Mouse (Mus musculus) urinary bladder, adult 18-20 months (tissue): ENCODE data around the gene Chn1.

Experiments
- DNase-seq, 2 experiments: peaks; one replicate each; pipeline ENCODE4 v3.0.0; 2022; ENCODE audit warnings: low spot score in 2 of 2, mixed read lengths in 2 of 2

Gene Chn1

DNA sequence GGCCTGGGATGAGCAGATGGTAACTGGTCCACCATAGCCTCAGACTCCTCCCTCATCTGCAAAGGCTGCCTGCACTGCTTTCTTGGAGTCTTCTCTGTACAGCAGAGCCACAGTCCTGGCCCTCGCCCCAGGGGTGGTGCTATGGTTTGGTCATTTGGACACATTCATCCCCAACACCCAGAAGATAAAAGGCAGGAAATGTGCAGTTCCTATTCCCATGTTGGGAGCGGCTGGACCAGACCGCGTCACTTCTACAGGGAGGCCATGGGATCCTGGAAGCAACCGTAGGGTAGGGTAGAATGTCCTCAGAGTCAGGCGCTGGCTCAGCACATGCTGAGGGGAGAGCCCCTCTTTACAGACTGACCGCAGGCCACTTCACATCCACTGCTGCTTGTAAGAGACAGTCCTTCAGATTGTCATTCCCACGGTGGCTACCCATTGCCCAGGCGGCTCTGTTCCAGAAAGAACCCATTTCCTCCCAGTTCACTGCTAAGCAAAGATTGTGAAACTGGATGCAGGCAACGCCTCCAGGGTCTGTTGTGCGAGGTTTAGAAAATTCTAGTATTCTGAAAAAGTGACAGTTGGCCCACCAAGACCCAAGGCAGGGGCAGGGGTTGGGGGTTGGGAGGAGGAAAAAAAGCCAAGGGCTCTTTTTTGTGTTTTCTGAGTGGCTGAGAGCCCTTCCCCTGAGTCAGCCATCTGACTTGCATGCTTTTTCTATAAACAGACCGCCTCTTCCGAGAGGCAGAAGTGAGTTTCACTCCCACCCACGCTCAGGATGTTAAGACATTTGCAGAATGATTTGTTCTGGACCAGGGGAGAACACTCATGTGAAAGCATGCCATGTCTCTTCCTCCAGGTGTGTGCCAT is 182.7 kb downstream of the Chn1 start:
- peak in 1 of 2 experiments; percentile 74 for DNase-seq

DNA sequence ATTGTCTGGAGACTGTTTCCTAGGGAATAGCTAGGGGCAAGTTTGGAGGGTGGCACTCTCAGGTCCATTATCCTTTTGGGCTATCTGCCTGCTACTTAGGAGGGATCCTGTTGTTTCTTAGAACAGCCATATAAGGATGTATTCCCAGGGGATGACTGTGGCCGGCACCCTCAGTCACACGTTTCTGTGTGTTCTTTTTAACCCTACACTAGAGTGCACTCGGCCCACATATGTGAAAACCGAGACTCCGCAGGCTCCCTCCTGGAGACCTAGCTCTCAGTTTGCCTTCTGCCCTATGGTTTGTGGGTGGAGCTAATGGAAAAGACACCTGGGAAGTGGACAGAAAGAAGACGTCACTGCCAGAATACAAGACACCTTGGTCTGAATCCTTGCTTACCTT is 183.9 kb downstream of the Chn1 start:
- no peak for DNase-seq

DNA sequence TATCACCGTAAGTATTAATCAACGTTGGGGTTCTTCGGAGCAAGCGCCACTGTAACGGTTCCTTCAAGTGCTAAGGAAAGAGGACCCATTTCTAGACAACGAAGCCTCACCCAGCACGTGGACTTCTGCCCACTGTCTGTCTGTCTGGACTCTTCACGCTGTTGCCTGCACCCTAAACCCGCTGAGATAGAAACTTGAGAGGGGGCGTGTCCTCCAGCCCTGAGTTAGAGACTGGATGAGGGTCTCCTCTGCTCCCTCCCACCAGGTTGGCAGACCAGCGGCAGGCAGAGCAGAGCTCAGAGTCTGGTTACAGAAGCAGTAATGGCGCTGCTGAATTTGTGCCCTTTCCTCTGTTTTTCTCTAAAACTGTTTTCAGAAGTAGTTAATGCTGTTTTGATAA is 185.0 kb downstream of the Chn1 start:
- DNase-seq = no peak

GRCm38 (mm10) chr2:73588951-73589350 is 186.2 kb downstream of the Chn1 start:
- DNase-seq = no peak

DNA sequence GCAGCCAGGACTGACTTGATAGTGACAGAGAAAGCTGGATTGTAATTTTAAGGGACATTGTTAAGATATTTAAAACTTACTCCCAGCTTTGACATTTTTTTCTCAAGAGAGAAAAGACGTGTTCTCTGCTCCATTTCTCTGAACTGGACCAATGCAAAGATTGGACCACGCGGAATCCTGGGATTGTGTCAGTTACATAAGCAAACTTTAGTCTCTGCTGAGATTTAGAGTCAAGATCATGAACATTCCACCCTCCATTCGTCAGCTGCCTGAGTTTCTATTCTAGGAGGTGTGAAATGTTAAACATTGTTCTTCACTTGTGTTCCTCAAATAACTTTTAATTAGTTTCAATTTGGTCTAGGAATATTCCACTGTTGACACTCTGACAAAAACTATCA is 188.0 kb downstream of the Chn1 start:
- no peak for DNase-seq

DNA sequence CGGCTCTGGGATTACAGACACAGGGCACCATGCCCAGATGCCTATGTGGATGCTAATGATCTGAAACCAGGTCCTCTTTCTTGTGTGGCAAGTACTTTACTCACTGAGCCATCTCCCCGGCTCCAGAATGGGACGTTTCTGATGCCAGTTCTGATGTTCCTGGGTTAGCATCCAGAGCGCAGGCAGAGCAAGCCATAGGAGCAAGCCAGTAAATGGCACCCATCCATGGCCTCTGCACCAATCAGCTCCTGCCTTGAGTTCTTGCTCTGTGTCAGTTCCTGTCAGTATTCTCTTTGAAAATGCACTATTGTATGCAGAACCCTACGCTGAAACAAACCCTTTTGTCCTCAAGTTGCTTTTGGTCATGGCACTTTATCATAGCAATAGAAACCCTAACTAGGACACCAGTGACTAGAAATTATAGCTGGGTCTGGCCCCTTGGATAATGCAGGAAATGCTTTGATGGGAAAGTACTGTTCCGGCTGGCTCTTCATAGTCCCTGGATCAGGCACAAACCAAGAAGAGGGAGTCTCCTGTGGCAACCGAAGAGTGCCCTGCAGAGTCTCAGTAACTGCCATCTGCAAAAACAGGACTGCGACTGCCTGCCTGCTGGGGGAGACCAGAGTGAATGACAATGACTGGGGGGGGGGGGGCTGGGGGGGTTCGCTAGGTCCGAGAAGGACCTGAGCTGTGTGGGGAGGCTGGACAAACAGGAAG is 188.6 kb downstream of the Chn1 start:
- no peak for DNase-seq

DNA sequence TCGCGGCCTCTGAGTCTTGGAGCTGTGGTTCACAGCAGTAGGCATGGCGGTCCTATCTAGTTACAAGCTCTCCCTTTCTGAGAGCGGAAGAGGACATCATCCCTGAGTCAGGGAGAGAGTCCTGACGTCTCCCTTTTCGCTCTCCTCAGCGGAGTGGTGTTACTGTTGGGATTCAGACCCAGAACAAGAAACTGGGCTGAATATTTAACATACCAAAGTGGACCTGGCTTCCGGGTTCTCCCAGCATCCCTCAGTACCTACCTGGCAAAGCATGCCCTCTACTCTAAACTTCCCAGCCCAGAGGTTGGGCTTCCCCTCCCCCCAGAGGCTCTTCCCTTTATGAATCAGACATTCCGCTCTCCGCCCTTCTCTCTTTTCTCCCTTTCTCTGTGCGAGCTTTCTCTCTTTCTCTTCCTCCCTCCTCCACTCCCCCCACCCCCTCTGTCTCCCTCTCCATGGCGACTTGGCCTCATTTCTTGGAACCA is 189.8 kb downstream of the Chn1 start:
- peak in 1 of 2 experiments; percentile 40 for DNase-seq

DNA sequence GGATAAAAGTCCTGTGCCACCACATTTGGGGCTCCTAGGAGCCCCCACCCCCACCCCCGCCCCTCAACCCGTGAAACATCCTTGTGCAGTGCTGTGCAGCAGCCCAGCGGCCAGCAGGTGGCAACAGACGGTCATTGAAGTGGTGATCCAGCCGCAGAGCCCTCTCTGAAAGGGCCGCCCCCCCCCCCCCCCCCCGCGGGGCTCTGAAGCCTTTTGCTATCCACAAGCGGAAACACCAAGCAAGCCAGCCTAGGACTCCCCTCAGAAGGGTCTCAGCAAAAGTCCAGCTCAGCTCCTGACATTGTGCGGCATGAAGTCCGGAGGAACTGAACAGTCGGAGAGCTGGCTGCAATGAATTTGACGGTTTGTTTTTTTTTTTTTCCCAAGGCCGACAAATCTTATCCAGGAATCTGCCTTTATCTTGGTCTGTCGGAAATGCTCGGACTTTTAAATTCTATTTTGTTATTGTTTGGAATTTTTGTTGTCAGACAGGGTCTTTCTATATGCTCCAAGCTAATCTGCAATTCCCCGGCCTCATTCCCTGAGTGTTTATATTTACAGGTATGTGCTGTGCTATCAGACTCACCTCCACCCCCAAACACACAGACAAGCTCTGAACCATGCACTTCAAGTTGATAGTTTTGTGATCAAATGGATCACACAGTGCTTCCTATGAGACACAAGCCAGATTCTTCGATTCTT is 190.3 kb downstream of the Chn1 start:
- peak; percentile 52 to 57 for DNase-seq

DNA sequence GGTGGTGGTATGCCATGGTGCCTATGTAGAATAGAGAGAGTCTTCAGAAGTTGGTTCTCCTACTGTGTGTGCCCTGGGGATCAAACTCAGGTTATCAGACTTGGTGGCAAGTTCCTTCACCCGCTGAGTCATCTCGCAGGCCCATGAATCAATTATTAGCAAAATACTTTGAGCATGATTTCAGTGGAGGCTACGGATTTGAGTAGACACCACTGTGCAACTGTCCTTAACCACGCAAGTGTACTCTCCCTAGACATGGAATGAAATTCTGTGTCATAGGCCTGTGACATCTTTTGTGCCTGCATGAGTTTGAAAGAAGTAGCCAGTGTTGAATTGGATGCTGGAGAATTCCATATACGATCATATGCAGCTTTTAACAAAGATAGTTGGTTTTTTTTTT is 194.4 kb downstream of the Chn1 start:
- DNase-seq = no peak

GRCm38 (mm10) chr2:73580166-73580565 is 195.0 kb downstream of the Chn1 start, which contains the start of gene Chrna1:
Gene Chrna1 (minus strand): TSS chr2:73580338.
- DNase-seq = no peak

DNA sequence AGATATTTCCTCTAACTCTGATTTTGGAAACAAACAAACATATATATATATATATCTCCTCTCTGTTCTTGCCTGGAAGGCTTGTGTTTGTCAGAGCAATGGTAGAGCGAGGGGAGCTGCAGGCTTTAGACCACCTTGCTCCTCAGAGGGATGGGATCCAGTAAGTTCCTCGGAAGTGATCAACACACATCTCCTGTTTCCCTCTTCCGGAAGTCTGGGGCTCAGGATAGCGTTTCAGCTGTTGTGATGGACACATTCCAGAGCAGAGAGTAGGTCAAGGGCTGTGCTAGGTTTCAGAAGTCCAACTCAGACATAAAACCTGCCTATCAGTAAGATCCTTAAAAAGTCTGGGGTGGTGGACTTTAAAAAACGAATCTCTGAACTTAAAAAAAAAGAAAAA is 196.0 kb downstream of the Chn1 start:
- DNase-seq = no peak

DNA sequence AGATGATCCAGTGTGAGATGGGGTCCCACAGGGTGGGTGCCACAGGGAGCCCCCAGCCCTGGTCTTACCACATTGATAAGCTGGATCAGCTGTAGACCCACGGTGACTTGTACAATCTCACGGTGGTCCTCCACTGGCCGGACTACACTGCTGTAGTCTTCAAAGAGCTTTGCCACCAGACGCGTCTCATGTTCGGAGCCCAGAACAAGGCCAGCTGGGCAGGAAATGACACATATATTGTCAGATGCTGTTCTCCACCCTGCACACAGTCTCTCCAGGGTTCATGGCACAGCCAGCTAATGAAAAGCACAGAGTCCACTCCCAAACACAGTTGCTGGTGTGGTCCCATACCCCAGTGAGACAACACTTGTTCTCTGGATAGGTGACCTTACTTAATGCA is 200.7 kb downstream of the Chn1 start:
- no peak for DNase-seq

- DNase-seq = no peak
Measured at GRCm38 (mm10) chr2:73573556-73573955, 201.6 kb downstream of the Chn1 start.

DNA sequence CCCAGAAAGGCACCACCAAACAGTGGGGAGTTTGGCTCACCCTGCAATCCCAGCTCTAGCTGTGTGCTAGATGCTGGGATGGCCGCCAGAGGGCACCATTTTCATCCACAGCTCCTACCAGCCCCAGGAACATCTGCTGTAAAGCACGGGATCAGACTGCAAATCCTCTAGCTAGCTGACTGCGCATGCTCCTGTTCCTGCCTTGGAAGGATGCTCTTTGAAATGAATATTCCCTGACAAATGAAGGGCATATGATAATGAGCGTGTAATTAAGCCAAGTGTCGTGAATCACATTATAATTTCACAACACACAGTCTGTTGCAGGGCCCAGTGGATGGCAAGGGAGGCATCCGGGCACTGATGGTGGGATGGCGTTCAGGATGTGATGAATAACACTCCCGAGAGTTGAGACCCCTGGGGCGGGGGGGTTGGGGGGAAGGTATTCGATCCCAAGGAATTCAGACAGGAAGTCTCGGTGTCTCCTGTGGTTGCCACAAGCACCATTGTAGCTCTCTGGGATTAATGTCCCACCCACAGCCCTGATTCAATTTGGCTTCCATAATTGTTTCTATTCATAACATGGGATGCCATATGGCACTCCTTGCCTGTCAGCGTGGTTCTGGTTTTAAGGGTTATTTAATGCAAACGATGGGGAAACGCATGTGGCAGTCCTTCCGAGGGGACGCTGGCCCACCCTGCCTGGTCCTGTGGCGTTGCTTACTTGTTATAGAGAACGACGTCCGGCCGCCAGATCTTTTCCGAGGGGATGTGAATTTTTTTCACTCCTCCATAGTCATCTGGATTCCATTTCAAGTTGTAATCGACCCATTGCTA is 202.4 kb downstream of the Chn1 start:
- DNase-seq = peak in 1 of 2 experiments; percentile 48

- no peak for DNase-seq
Measured at GRCm38 (mm10) chr2:73571901-73572300, 203.2 kb downstream of the Chn1 start.

- DNase-seq = no peak
Measured at GRCm38 (mm10) chr2:73571304-73571703, 203.8 kb downstream of the Chn1 start.

DNA sequence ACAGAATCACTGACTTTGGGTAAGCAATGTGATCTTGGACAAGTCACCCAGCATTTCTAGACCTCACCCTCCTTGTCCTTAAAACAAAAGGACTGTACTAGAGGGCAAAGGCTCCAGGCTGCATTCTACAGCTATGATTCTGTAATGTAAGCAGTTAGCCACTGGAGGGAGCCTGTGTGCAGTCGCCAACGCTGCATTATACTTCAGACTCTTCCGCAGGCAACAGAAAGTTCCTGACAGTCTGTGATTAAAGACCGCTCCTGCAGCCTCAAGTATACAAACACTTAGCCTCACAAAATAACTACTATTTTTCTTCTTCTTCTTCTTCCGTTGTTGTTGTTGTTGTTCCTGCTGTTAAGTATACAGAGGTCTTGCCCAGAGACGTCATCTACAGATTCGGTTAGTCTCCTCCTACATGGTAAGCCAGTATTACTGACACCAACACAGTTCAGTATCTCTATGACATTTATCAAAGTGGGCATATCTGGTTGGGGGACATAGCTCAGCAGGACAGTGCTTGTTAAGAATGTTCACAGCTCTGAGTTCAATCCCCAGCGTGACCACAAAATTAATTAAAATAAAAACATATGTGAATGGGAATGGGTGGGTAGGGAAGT is 208.0 kb downstream of the Chn1 start:
- no peak for DNase-seq

DNA sequence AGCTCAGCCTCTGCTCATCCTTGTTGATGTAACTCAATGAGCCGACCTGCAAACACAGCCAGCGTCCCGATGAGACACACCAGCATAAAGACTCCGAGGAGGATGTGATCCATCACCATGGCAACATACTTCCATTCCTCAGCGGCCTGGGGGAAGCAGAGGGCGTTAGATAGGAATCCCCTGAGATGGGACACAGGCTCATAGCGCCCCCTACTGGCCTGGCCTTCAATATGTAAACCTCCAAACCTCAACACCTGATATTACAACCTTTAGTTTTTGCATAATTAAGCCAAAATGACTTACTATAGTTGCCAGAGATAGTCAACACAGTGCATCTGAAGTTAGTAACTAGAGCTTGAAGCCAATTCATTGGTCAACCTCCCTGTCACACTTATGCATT is 209.0 kb downstream of the Chn1 start:
- no peak for DNase-seq

GRCm38 (mm10) chr2:73563690-73564089 is 211.5 kb downstream of the Chn1 start:
- DNase-seq = no peak

- DNase-seq = no peak
Measured at GRCm38 (mm10) chr2:73562656-73563055, 212.5 kb downstream of the Chn1 start.

- no peak for DNase-seq
Measured at GRCm38 (mm10) chr2:73561665-73562063, 213.5 kb downstream of the Chn1 start.
